Comparison of ENCODE assay signal across 10 mouse cellular contexts in the genomic region with DNA sequence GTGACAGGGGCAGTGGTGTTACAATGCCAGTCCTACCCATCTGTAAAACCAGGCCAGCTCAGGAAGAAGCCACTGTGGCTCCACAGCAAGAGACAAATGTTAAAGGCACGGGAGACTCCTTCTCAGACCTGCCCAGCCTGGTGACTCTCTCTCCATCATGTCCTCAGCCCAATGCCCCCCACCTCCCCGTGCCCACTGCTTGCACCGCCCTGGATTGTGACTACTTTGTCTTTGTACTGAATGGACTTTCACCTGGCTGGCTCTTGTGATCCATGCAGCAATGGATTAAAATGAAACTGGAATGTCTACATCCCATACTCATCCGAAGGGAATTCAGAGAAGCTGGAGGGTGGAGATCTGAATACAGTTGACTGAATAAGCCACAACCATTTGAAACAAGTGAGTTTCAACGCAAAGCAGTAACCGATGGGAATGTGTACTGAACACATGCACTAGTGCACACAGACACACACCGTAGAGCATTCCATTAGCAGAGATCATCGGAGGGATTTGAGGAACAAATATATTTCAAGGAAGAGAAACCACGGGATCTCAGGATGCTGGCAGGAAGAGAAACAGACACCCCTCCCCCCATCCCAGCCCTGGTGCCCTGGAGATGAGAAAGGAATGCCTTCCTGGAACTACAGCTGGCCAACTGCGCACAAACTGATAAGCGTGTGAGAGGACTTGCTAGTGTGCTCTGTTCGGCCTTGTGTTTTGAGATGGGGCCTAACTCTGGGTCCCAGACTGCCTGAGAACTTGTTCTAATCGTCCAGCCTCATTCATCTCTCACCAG. TPM values are rescaled to one million over a fixed set of nuclear protein-coding genes. Genes with fewer than 3 reads are reported as not detected.
DNase-seq lines count a peak whose midpoint lies in the region; ATAC-seq and TF ChIP-seq lines count a peak whose summit lies in the region.
"Had no signal": no experiment of that assay in that cellular context is flagged by ENCODE, and none has a peak within 500 bp of the region (broad histone marks: within the 10 kb centered on the region; RNA-seq: fewer than 3 reads in every experiment).

No protein-coding gene starts in this region.

- no peak overlapping the region for H3K9ac ChIP-seq in forebrain, postnatal 0 days
- no peak overlapping the region for H3K9ac ChIP-seq in hindbrain, embryonic 12.5 days
- H3K9ac ChIP-seq in midbrain, embryonic 12.5 days (replicated peaks) = no peak overlapping the region

- peak overlapping the region; percentile 74 for H3K27ac ChIP-seq in forebrain, embryonic 10.5 days
- no peak overlapping the region for H3K27ac ChIP-seq in forebrain, postnatal 0 days (ENCODE audit: low read depth, low read length)
- H3K27ac ChIP-seq in hindbrain, embryonic 12.5 days = peak overlapping the region; percentile 41
- H3K27ac ChIP-seq in midbrain, embryonic 12.5 days (replicated peaks) = peak overlapping the region; percentile 72

- DNase-seq in forebrain, embryonic 10.5 days (ENCODE audit: extremely low spot score, low spot score) = no peak
- no peak for DNase-seq in forebrain, postnatal 0 days
- DNase-seq in adipocyte (ENCODE audit: low spot score) = peak; percentile 14
- no peak for DNase-seq in adrenal gland, adult 18-20 months (ENCODE audit: low spot score in 2 of 2)
- DNase-seq in frontal cortex, postnatal 10 days (ENCODE audit: low spot score in 2 of 2) = no peak
- DNase-seq in adrenal gland, postnatal 4 days (ENCODE audit: low spot score in 2 of 2) = no peak
- DNase-seq: cerebellum, adult 11-12 months; right cerebral cortex, adult 18-20 months had no signal

- H3K36me3 ChIP-seq in forebrain, embryonic 10.5 days (replicated peaks) = no peaks in the 10 kb centered on the region
- no peaks in the 10 kb centered on the region for H3K36me3 ChIP-seq in forebrain, postnatal 0 days (ENCODE audit: insufficient read depth)
- no peaks in the 10 kb centered on the region for H3K36me3 ChIP-seq in hindbrain, embryonic 12.5 days
- H3K36me3 ChIP-seq in midbrain, embryonic 12.5 days = no peaks in the 10 kb centered on the region

- no peaks in the 10 kb centered on the region for H3K9me3 ChIP-seq in forebrain, embryonic 10.5 days
- H3K9me3 ChIP-seq in forebrain, postnatal 0 days (ENCODE audit: low read length) = no peaks in the 10 kb centered on the region
- H3K9me3 ChIP-seq in hindbrain, embryonic 12.5 days (replicated peaks) = no peaks in the 10 kb centered on the region
- H3K9me3 ChIP-seq in midbrain, embryonic 12.5 days = no peaks in the 10 kb centered on the region

- no peak for TF ChIP-seq CTCF in forebrain, postnatal 0 days (IDR thresholded peaks at IDR 0.05; ENCODE audit: low read depth)

- no peak overlapping the region for H3K4me2 ChIP-seq in forebrain, postnatal 0 days (ENCODE audit: low read depth)
- H3K4me2 ChIP-seq in hindbrain, embryonic 12.5 days (replicated peaks) = no peak overlapping the region
- H3K4me2 ChIP-seq in midbrain, embryonic 12.5 days (replicated peaks) = 0 out of 2 replicates have a peak overlapping the region, but pooled peaks have one; percentile 1

- no peaks in the 10 kb centered on the region for H3K27me3 ChIP-seq in forebrain, embryonic 10.5 days (ENCODE audit: poor library complexity, severe bottlenecking)
- no peaks in the 10 kb centered on the region for H3K27me3 ChIP-seq in forebrain, postnatal 0 days (ENCODE audit: insufficient read depth, low read length)
- H3K27me3 ChIP-seq in hindbrain, embryonic 12.5 days = no peaks in the 10 kb centered on the region
- H3K27me3 ChIP-seq in midbrain, embryonic 12.5 days = no peaks in the 10 kb centered on the region; the same call in 1 of the 2 replicates

- peaks cover 32% of the 10 kb centered on the region for H3K4me1 ChIP-seq in forebrain, embryonic 10.5 days
- H3K4me1 ChIP-seq in forebrain, postnatal 0 days (ENCODE audit: insufficient read depth) = no peaks in the 10 kb centered on the region
- peaks cover 21% of the 10 kb centered on the region for H3K4me1 ChIP-seq in hindbrain, embryonic 12.5 days
- peaks cover 21% of the 10 kb centered on the region; the same call in 1 of the 2 replicates for H3K4me1 ChIP-seq in midbrain, embryonic 12.5 days

- 67% methylated on average over 13 of the region's 13 CpGs for whole genome bisulfite sequencing in forebrain, embryonic 10.5 days
- 55% methylated on average over 13 of the region's 13 CpGs for WGBS in forebrain, postnatal 0 days
- WGBS in hindbrain, embryonic 12.5 days = 44% methylated on average over 13 of the region's 13 CpGs
- WGBS in midbrain, embryonic 12.5 days = 38% methylated on average over 13 of the region's 13 CpGs

- no peak for ATAC-seq in forebrain, postnatal 0 days
- peak; percentile 62; the same call in 1 of the 2 replicates for ATAC-seq in hindbrain, embryonic 12.5 days (ENCODE audit: low FRiP score)
- peak; percentile 81 for ATAC-seq in midbrain, embryonic 12.5 days (ENCODE audit: low FRiP score, low read depth)

- H3K4me3 ChIP-seq in forebrain, embryonic 10.5 days = no peak overlapping the region
- H3K4me3 ChIP-seq in forebrain, postnatal 0 days (ENCODE audit: low read depth, low read length) = no peak overlapping the region
- no peak overlapping the region for H3K4me3 ChIP-seq in hindbrain, embryonic 12.5 days
- no peak overlapping the region for H3K4me3 ChIP-seq in midbrain, embryonic 12.5 days

RNA-seq across cellular contexts. Expression of a gene that starts 17.6 kb away (rescaled TPM):
- polyA plus RNA-seq in forebrain, embryonic 10.5 days (2016; fragmentation: Nextera tagmentation; extraction: Ambion mirVana) = 2.6 and 3.0 TPM in 2 replicates
- 3.8 and 5.2 TPM in 2 replicates for total RNA-seq in forebrain, postnatal 0 days (2014; rRNA removed)
- 4.8 and 6.9 TPM in 2 replicates for polyA plus RNA-seq in forebrain, postnatal 0 days (2015; fragmentation: Nextera tagmentation; extraction: Ambion mirVana)
- 6.4 and 7.9 TPM in 2 replicates for polyA plus RNA-seq in hindbrain, embryonic 12.5 days (2016; fragmentation: Nextera tagmentation; extraction: Ambion mirVana)
- 14.5 and 14.9 TPM in 2 replicates for polyA plus RNA-seq in midbrain, embryonic 12.5 days (2016; fragmentation: Nextera tagmentation; extraction: Ambion mirVana)
- 10 to 100 TPM in 1 of 2 experiments, 1 to 10 TPM in 1; 8.0 to 10.7 TPM for total RNA-seq in adrenal gland, adult 18-20 months (2021)
- 10 to 100 TPM; 22.8 to 25.6 TPM for total RNA-seq in adrenal gland, postnatal 4 days (2021)
